Mouse (Mus musculus): Measurements from ENCODE around the gene Prim1. TPM values are rescaled to one million over a fixed set of nuclear protein-coding genes. Genes with fewer than 3 reads are reported as not detected.
A peak's percentile ranks its signal among the peaks of the same experiment; 100 is the strongest.

The Prim1 gene
- total RNA-seq (2015) (70.7 and 76.4 TPM in 2 replicates), total RNA-seq (2017) (66.4 and 66.8 TPM in 2 replicates)

DNA sequence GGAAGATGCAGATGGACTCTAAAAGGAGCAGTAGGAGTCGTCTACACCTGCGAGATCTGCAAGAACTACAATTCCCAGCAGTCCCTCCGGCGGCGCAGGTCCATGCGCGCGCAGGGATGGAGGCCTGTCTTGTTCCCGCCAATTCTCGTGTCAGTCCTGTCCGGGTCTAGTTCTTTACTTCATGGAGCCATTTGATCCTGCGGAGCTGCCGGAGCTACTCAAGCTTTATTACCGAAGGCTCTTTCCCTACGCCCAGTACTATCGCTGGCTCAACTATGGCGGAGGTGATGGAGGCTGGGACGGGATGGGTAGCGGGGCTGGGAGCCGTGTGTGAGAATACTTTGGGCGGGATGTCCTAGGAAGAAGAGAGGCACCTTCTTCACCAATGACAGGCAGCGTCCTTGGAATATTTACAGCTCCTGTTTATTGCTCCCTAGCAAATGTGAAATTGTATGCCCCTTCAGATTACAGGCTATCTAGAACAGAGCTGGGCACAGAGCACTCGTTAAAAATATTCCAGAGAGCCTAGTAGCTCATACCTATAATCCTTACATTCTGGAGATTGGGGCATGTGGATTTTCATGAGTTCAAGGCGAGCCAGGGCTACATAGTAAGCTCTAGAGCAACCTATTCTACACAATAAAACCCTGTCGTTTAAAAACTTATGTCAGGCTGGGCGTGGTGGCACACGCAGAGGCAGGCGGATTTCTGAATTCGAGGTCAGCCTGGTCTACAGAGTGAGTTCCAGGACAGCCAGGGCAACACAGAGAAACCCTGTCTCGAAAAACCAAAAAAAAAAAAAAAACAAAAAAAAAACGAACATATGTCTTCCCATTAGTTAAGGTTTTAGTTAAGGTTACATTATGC lies at the start of gene Prim1:
Gene Prim1 (plus strand): TSS at position 101 of the 867 bp plus-strand sequence.
- peak; percentile 98 for ATAC-seq (ENCODE audit: poor library complexity, severe bottlenecking)

- ATAC-seq (ENCODE audit: poor library complexity, severe bottlenecking) = no peak
Measured at GRCm38 (mm10) chr10:127966506-127966905, 48.5 kb upstream of the Prim1 start.

GRCm38 (mm10) chr10:127969820-127970219 lies 45.1 kb upstream of the Prim1 start:
- ATAC-seq (ENCODE audit: poor library complexity, severe bottlenecking) = no peak

- ATAC-seq (ENCODE audit: poor library complexity, severe bottlenecking) = no peak
Measured at GRCm38 (mm10) chr10:127970359-127970831, 44.6 kb upstream of the Prim1 start.

GRCm38 (mm10) chr10:127971135-127971534 lies 43.8 kb upstream of the Prim1 start:
- ATAC-seq (ENCODE audit: poor library complexity, severe bottlenecking) = no peak

DNA sequence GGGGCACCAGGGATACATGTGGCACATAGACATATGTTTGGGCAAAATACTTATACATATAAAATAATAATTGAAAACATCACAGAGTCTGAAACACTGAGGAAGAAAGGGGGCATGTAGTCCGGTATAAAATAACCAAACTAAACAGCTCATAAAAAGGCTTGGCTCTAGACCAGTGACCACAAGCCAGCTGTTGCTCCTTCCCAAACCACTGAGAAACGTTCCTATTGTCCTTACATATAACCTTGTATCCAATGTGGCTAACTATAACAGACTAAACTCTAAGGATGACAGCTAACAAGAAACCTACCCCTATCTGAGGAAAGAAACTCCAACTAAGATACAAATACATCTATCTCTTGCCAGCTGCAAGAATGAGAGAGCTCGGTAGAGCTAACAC lies 40.9 kb upstream of the Prim1 start:
- ATAC-seq (ENCODE audit: poor library complexity, severe bottlenecking) = no peak

- no peak for ATAC-seq (ENCODE audit: poor library complexity, severe bottlenecking)
Measured at GRCm38 (mm10) chr10:127975503-127975902, 39.5 kb upstream of the Prim1 start.

GRCm38 (mm10) chr10:127984650-127985049 lies 30.3 kb upstream of the Prim1 start:
- no peak for ATAC-seq (ENCODE audit: poor library complexity, severe bottlenecking)

DNA sequence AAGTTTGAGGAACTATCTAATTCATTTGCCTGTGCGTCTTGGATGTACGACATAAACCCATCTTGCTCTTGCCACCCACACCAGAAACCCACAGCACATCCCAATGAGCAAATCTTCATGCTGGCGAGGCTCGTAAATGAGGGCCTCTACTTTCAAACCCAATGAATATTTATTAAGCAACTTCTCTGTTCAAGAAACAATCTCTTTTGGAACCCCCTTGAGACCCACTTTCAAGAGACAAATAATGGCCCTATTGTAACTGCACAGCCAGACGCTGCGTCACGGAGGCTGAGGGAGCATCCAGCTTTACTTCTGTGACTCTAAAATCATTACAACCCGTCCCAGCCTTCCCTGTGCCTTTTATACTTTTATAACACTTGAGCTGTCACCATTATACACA lies 29.4 kb upstream of the Prim1 start:
- no peak for ATAC-seq (ENCODE audit: poor library complexity, severe bottlenecking)

DNA sequence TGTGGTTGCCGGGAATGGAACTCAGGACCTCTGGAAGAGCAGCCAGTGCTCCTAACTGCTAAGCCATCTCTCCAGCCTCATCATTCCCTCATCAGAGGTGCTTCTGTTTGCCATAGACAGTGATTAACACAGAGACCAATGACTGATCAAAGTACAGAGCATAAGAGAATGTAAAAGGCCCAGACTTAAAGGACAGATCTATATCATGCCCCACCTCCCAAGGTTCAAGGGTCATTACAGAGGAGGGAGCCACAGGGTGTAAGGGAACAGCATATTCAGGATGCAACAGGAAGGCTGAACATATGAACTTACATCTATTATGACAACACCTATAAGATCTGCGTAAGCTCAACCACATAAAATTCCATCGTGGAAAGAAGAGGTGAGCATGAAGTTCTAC lies 18.3 kb upstream of the Prim1 start:
- ATAC-seq (ENCODE audit: poor library complexity, severe bottlenecking) = no peak

GRCm38 (mm10) chr10:127998260-127998659 lies 16.7 kb upstream of the Prim1 start:
- no peak for ATAC-seq (ENCODE audit: poor library complexity, severe bottlenecking)

- no peak for ATAC-seq (ENCODE audit: poor library complexity, severe bottlenecking)
Measured at GRCm38 (mm10) chr10:128003281-128003801, 11.6 kb upstream of the Prim1 start.

GRCm38 (mm10) chr10:128004918-128005317 lies 10.1 kb upstream of the Prim1 start:
- no peak for ATAC-seq (ENCODE audit: poor library complexity, severe bottlenecking)

DNA sequence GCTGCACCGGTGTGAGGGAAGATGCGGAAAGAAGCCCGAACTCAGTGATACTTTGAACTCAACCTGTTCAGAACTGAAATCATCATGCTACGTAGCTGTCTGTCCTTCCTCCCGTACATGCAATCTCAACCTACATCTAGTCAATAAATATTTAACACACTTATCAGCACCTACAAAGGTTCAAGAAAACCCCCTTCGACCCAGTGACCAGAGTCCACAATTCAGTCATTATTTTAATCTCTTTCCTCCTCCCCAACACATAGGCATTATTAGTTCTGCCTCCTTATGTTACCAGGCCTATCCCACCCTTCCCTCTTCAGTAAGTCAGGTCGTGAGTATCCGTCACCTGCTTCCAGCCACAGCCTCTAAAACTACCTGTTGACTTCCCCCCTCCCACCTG lies 9.5 kb upstream of the Prim1 start:
- no peak for ATAC-seq (ENCODE audit: poor library complexity, severe bottlenecking)

GRCm38 (mm10) chr10:128007446-128007845 lies 7.5 kb upstream of the Prim1 start, which contains the start of gene Hsd17b6:
Gene Hsd17b6 (minus strand): TSS chr10:128007611.
- ATAC-seq (ENCODE audit: poor library complexity, severe bottlenecking) = no peak

DNA sequence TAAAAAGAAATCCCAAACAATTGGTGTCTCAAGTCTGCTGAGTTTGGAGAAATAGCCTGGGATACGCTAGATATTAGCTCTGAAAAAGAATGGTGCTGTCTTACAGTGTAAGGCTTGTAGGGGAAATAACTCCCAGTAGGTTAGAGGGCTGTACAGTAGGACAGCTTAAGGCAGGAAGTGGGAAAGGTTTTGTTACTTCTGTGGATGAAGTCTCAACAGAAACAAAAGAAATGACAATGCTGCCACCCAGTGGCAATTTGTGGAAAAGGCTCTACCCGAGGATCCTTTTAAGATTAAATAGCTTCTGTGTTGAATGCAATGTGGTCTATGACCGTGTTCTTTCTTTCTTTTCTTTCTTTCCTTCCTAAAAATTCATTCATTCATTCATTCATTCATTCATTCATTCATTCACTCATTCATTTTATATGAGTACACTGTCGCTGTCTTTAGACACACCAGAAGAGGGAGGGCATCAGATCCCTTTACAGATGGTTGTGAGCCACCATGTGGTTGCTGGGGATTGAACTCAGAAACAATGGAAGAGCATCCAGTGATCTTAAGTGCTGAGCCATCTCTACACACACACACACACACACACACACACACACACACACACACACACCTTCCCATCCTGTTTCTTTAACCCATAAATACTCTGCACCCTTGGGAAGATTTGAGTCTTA lies 6.6 kb upstream of the Prim1 start:
- ATAC-seq (ENCODE audit: poor library complexity, severe bottlenecking) = peak; percentile 89

DNA sequence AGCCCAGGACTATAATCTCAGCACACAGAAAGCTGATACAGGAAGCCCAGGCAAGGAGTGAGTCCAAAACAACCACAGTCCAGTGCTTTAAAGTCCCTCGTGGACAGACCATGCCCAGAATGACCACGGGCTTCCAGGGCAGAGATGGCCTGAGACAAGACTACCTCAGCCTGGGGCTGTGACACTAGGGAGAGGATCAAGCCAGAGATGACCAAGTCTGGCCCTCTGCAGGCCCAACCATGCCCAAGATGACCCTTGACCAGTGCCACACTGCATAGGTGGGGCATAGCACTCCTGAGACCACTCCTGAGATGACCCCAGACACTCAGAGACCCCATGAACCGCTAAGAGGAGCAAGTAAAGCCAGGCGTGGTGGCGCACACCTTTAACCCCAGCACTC lies 5.2 kb upstream of the Prim1 start:
- ATAC-seq (ENCODE audit: poor library complexity, severe bottlenecking) = no peak

DNA sequence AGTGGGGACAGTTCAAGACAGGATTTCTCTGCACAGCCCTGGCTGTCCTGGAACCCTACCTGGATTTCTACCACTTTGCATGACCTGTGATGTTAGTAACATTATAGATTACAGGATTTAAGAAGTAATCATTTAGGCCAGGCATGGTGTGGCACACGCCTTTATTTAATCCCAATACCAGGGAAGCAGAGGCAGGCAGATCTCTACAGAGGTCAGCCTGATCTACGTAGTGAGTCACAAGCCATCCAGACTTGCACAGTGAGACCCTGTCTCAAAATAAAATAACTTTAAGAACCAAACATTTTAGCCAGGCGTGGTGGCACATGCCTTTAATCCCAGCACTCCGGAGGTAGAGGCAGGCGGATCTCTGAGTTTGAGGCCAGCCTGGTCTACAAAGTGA lies 7.2 kb downstream of the Prim1 start:
- no peak for ATAC-seq (ENCODE audit: poor library complexity, severe bottlenecking)

DNA sequence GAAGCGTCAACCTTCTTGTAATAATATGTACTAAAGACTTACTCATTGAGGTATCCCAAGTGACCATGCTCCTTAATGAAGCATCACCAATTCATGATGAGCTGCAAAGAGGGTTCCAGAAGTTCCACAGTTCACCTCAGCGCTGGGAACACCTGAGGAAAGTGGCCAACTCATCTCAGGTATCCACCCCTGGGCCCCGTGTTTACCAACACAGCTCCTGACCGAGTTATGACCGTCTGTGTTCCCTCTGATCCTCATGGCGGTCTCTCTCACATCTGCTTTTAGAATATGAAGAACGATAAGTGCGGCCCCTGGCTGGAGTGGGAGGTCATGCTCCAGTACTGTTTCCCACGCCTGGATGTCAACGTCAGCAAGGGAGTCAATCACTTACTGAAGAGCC lies 8.5 kb downstream of the Prim1 start:
- no peak for ATAC-seq (ENCODE audit: poor library complexity, severe bottlenecking)

DNA sequence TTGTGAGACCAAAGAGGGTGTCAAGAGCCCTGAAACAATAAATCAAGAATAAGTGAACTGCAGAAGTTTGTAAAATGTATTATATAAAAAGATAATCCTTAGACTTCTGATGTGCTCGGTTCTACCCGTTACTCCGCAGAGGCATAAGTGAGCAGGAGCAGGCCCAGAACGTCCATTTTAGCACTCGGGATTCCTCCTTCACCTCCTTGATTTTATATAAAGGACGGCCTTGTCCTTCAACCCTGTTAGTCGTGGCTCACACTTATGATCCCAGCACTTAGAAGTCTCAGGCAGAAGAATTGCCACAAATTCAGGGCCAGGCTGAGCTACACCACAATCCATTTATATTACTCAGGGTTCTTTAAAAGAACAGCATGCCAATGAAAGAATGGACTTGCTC lies 15.0 kb downstream of the Prim1 start:
- no peak for ATAC-seq (ENCODE audit: poor library complexity, severe bottlenecking)

DNA sequence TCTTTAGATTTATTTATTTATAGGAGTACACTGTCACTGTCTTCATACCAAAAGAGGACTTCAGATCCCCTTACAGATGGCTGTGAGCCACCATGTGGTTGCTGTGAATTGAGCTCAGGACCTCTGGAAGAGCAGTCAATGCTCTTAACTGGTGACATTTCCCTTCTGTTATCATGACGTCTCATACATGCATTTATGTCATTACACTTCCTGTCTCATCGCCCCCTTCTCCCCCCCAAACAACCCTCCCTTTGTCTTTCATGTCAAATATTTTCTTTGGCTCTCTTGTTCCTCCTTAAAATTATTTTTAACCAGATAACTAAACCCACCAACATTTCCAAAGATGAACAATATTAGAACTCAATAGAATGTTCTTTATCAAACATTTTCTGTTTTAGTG lies 15.9 kb downstream of the Prim1 start:
- no peak for ATAC-seq (ENCODE audit: poor library complexity, severe bottlenecking)

Measured in megakaryocyte, adult 5-6 weeks (primary cell).